Mouse (Mus musculus) heart, embryonic 16.5 days (tissue): ENCODE results near the gene Cmip. TPM values are rescaled to one million over a fixed set of nuclear protein-coding genes. Genes with fewer than 3 reads are reported as not detected.

Experiments used
- ATAC-seq: fragments of 200-750 bp; cut with Nextera tagmentation; replicated peaks from 2 replicates; pipeline ENCODE4 v1.8.0; 2017; ENCODE audit warnings: moderate number of reproducible peaks; ENCODE audit not compliant: insufficient read depth, low FRiP score; ENCODE audit errors: extremely low read depth
- H3K27ac ChIP-seq: fragments of 300-500 bp; sonication (generic); 2 replicates; pipeline ENCODE4 v1.5.1; 2014; ENCODE audit warnings: mild to moderate bottlenecking, low read length, control low read depth, moderate library complexity
- H3K27me3 ChIP-seq: fragments of 300-500 bp; sonication (generic); 2 replicates; pipeline ENCODE4 v1.6.1; 2014; ENCODE audit warnings: low read length, mixed read lengths; ENCODE audit not compliant: control insufficient read depth, insufficient read depth
- H3K36me3 ChIP-seq: fragments of 300-500 bp; sonication (generic); 2 replicates; pipeline ENCODE4 v1.6.1; 2014; ENCODE audit not compliant: control insufficient read depth, insufficient read depth
- H3K4me1 ChIP-seq: fragments of 300-500 bp; sonication (generic); 2 replicates; pipeline ENCODE4 v1.6.1; 2014; ENCODE audit warnings: low read length, mixed read lengths; ENCODE audit not compliant: control insufficient read depth, insufficient read depth
- H3K4me2 ChIP-seq: fragments of 300-500 bp; sonication (generic); 2 replicates; pipeline ENCODE4 v1.6.1; 2014; ENCODE audit warnings: low read depth, mild to moderate bottlenecking, control low read depth, low read length
- H3K4me3 ChIP-seq: fragments of 300-500 bp; sonication (generic); 2 replicates; pipeline ENCODE4 v1.5.1; 2014; ENCODE audit warnings: mild to moderate bottlenecking, control low read depth, low read length
- H3K9ac ChIP-seq: fragments of 300-500 bp; sonication (generic); 2 replicates; pipeline ENCODE4 v1.6.1; 2014; ENCODE audit warnings: low read length, control low read depth
- H3K9me3 ChIP-seq: fragments of 300-500 bp; sonication (generic); replicated peaks from 2 replicates; pipeline ENCODE4 v1.6.1; 2016; ENCODE audit warnings: low read length; ENCODE audit not compliant: control insufficient read depth
- WGBS: fragments of 180-500 bp; shearing (Covaris S2); extraction: QIAGEN DNeasy Blood & Tissue Kit; methylation state at CpG from one replicate; pipeline ENCODE4 v1.1.7; 2014; 5-methylcytosine and 5-hydroxymethylcytosine counted together
- polyA plus RNA-seq: library from polyadenylated mRNA; unstranded; fragments of >200 nt; fragmentation: Nextera tagmentation; extraction: Ambion mirVana; gene quantifications from 2 replicates; pipeline ENCODE4 v1.2.1, GENCODE M21; 2015

Gene Cmip
- polyA plus RNA-seq, 1 experiment from 2014 or later: 7.0 TPM

DNA sequence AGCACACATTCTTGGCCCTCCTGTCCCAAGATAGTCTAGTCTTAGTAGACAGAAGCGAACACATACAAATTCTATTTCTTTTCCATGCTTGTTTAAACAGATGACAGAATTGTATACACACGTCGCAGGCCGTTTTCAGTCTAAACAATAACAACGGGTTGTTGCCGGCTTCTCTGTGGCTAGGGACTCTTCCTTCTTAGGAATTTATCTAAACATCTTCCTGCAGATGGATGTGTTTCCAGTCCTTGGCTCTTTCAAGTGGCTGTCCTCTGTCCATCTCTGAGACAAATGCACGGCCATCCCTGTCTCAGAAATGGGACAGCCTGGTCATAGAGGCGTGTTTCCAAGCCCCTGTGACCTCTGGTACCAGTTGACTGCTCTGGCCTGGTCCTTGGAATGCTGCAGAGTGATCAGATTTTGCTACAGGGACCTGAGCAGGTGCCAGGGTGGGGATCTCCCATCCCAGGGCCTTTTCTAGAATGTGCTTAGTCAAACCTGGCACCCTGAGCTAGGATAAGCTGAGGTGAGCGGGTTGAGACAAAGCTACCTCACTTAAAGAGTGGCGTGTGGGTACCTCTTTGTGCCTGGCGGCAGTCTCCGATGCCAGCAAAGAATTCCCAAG, 52.9 kb downstream of the Cmip start:
- H3K27ac ChIP-seq: no peak overlapping the region
- no peak overlapping the region for H3K4me3 ChIP-seq
- H3K27me3 ChIP-seq: no peaks in the 10 kb centered on the region
- ATAC-seq: no peak
- 79% methylated on average over 12 of the region's 12 CpGs for WGBS
- H3K4me1 ChIP-seq: peaks cover 8% of the 10 kb centered on the region
- H3K4me2 ChIP-seq: no peak overlapping the region
- no peaks in the 10 kb centered on the region for H3K9me3 ChIP-seq
- H3K36me3 ChIP-seq: no peaks in the 10 kb centered on the region
- no peak overlapping the region for H3K9ac ChIP-seq

DNA sequence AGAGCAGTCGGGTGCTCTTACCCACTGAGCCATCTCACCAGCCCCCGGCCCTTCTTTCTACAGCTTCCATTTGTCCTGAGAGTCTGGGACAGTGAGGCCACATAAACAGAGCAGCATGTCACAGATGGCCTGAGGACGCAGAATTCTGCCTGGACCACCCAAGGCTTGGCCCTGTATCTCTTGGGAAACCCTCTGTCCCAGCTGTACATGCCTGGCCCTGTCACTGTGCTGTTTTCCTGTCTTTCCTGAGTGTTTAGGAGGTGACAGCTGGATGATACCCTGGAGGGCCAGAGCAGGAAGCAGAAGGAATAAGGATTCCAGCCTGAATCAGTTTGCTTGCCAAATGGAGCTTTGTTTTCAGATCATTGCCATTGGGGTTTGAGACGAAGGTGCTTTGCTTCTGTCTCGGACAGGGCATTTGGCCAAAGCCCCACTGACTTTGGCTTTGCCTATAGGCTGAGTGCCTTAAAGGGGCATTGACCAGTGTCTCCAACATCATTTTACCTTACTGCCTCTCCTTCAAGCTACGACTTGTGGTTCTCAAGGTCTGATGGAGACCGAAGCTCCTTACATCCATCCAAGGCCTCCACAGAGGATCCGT, 54.2 kb downstream of the Cmip start:
- Histone ChIP-seq H3K27ac (no peak overlapping the region), H3K4me1 (peaks cover 8% of the 10 kb centered on the region), H3K36me3 (no peaks in the 10 kb centered on the region), H3K9me3 (no peaks in the 10 kb centered on the region), H3K27me3 (no peaks in the 10 kb centered on the region), H3K9ac (no peak overlapping the region), H3K4me3 (no peak overlapping the region), H3K4me2 (no peak overlapping the region)
- WGBS: 78% methylated on average over 8 of the region's 8 CpGs
- ATAC-seq: peak; percentile 57; the same call in 1 of the 2 replicates

DNA sequence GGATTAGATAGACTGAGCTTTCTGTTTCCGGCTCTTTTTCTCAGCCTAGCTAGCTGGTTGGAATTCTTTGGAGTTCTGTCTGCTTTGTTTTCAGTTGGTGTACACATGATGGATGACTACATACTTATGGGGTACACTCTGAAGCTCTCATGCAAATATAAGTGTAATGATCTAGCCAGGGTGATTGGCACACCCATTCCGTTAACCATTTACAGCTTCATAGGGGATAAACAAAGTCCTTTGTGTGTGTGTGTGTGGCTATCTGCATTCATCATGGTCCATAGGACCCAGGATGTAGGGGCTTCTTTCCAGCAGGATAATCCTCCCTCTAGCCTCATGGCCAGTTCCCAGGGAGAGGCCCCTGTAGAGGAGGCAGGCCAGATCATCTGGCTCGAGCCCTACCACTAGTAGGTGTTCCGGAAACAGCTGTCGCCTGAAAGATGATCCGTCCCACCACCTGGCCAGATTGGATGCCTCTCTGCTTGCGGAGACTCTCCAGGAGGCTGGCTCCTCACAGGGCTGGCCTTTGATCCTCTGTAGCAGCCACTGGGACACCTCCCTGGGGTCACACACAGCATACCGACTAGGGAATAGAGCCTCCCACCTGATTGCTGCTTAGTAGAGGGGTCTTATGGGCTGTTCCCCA, 57.6 kb downstream of the Cmip start:
- Histone ChIP-seq H3K27ac (no peak overlapping the region), H3K4me3 (no peak overlapping the region), H3K4me1 (peaks cover 8% of the 10 kb centered on the region), H3K9ac (no peak overlapping the region), H3K36me3 (no peaks in the 10 kb centered on the region), H3K27me3 (no peaks in the 10 kb centered on the region), H3K4me2 (no peak overlapping the region), H3K9me3 (no peaks in the 10 kb centered on the region)
- WGBS: 34% methylated on average over 8 of the region's 8 CpGs
- no peak for ATAC-seq

DNA sequence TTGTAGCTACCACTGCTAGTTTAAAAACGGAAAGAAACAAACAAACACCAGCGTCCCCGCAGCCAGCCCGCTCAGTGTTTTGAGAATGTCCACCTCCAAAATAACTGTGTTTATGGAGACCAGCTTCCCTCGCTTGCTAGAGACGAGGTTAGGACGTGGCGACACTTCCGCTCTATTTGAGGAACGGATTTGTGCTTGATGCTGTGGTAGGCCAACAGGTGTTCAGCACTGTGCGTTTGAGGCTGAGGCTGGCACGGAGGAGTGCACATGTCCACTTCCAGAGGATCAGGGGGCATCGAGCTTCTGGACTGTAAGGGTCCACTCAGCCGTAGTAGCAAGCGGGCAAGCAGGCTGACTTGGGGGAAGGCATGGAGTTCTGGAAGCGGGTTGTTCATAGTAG, 58.9 kb downstream of the Cmip start:
- ATAC-seq: no peak
- Histone ChIP-seq H3K4me2 (no peak overlapping the region), H3K27me3 (no peaks in the 10 kb centered on the region), H3K27ac (no peak overlapping the region), H3K4me1 (peaks cover 8% of the 10 kb centered on the region), H3K4me3 (no peak overlapping the region), H3K9ac (no peak overlapping the region), H3K36me3 (no peaks in the 10 kb centered on the region), H3K9me3 (no peaks in the 10 kb centered on the region)
- WGBS: 89% methylated on average over 16 of the region's 16 CpGs

DNA sequence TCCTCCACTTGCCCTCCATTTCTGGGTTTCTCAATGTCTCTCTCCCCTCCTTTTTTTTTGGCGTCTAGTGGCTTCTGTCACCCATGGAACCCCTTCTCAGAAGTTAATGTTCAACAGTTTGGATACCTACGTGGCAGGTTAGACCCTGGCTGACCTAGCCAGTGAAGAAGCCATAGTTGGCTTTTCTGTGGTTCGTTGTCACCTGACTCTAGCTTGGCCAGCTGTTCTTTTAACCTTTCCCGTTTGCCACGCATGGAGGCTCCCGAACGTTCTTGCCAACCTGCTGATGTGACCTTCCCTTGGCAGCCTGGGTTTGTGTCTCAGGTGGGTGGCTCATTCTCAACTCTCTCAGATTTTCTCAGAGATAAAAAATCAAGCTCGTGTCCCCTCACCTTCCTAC, 60.6 kb downstream of the Cmip start:
- H3K4me3 ChIP-seq: no peak overlapping the region
- no peaks in the 10 kb centered on the region for H3K36me3 ChIP-seq
- 88% methylated on average over 8 of the region's 8 CpGs for WGBS
- H3K27me3 ChIP-seq: no peaks in the 10 kb centered on the region
- ATAC-seq: no peak
- no peak overlapping the region for H3K27ac ChIP-seq
- no peak overlapping the region for H3K9ac ChIP-seq
- no peak overlapping the region for H3K4me2 ChIP-seq
- H3K4me1 ChIP-seq: peaks cover 8% of the 10 kb centered on the region
- H3K9me3 ChIP-seq: no peaks in the 10 kb centered on the region

DNA sequence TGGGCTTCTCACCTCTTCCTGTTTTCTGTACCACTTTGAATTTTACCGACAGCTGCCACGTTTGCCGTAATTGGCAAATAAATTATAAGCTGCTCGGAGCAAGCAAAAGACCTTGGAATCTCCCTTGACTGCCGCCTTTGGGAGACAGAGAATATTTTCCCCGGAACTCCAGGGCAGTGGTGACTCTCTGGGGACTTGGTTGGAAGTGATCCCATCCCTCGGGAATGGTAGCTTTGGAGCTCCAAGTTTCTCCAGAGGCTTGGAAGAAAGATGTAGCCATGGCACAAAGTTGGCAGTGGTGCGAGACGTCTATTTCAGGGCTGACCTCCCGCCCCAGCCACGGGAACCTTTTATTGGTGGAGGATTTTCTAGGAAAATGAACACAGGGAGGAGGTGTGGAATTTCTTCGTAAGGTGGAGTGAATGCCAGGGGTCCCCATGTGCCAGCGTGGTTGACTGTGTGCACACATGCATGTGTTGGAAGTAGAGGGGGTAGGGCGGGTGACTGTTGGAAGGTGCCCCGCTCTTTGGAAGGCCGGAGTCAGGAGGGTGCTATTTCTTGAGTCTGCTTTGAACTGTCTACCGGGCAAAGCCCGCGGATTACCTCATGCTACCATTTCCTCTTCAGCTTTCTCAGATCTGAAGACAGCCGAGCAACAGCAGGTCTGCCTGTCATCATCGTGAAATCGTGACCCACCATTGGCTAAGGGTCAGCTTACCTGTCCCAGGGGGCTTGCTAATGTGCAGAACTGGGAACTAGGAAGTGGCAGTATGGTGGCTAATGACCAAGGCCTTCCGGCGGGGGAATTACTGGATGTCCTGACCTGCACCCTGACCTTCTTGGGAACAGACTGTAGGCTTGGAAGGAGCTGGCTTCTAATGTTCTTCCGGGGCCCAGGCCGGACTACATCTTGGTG, 62.3 kb downstream of the Cmip start:
- ATAC-seq: no peak
- 81% methylated on average over 26 of the region's 26 CpGs for WGBS
- no peaks in the 10 kb centered on the region for H3K27me3 ChIP-seq
- H3K4me1 ChIP-seq: peaks cover 5% of the 10 kb centered on the region
- H3K9me3 ChIP-seq: no peaks in the 10 kb centered on the region
- H3K36me3 ChIP-seq: no peaks in the 10 kb centered on the region
- no peak overlapping the region for H3K4me3 ChIP-seq
- H3K9ac ChIP-seq: no peak overlapping the region
- H3K27ac ChIP-seq: no peak overlapping the region
- H3K4me2 ChIP-seq: no peak overlapping the region

DNA sequence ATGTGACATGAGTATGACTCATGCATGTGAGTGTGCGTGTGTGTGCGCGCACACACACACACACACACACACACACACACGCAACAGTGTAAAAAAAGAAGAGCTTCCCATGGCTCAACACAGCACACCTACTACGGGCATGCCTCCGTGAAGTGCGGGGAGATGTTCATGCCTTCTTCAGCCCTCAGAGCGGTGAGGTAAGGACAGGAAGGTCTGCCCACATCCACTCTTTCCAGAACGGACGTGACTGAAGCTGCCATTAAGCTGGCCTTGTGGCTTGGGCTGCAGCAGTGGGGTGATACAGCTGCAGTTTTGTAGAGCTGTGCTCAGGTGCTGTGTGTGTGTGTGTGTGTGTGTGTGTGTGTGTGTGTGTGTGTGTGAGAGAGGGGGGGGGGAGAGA, 63.8 kb downstream of the Cmip start:
- H3K4me1 ChIP-seq: no peaks in the 10 kb centered on the region
- H3K4me3 ChIP-seq: no peak overlapping the region
- H3K9ac ChIP-seq: no peak overlapping the region
- no peaks in the 10 kb centered on the region for H3K36me3 ChIP-seq
- no peak overlapping the region for H3K4me2 ChIP-seq
- no peaks in the 10 kb centered on the region for H3K27me3 ChIP-seq
- no peaks in the 10 kb centered on the region for H3K9me3 ChIP-seq
- no peak for ATAC-seq
- WGBS: 84% methylated on average over 10 of the region's 10 CpGs
- no peak overlapping the region for H3K27ac ChIP-seq

DNA sequence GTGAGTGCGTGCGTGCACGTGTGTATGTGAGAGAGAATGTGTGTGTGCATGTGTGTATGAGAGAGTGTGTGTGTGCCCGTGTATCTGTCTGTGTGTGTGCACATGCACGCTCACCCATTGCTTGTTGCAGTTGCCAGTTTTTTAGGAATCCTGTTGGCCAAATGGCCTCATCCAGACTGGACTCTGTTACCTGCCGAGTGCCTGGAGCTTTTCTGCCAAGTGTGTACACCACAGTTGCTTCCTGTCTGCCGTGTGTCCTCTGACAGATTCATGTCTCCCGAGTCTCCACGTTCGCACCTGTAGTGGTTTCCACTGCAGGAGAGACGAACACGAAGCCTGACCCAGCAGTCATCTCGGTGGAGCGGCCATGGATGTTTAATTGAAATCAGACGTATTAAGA, 64.4 kb downstream of the Cmip start:
- ATAC-seq: no peak
- no peak overlapping the region for H3K4me3 ChIP-seq
- 84% methylated on average over 15 of the region's 15 CpGs for WGBS
- no peak overlapping the region for H3K27ac ChIP-seq
- no peak overlapping the region for H3K9ac ChIP-seq
- no peaks in the 10 kb centered on the region for H3K36me3 ChIP-seq
- H3K27me3 ChIP-seq: no peaks in the 10 kb centered on the region
- H3K4me2 ChIP-seq: no peak overlapping the region
- H3K9me3 ChIP-seq: no peaks in the 10 kb centered on the region
- no peaks in the 10 kb centered on the region for H3K4me1 ChIP-seq
